Comparison of ENCODE assay signal across 16 mouse cellular contexts in genomic region chr4:115545101-115545500, GRCm38 (mm10). TPM values are rescaled to one million over a fixed set of nuclear protein-coding genes. Genes with fewer than 3 reads are reported as not detected.
DNase-seq lines count a peak whose midpoint lies in the region.
"Had no signal": no experiment of that assay in that cellular context is flagged by ENCODE, and none has a peak within 500 bp of the region (broad histone marks: within the 10 kb centered on the region; RNA-seq: fewer than 3 reads in every experiment).

No protein-coding gene starts in this region.

- peak; percentile 18 to 21 for DNase-seq in heart, adult 18-20 months
- no peak for DNase-seq in heart, adult 8-10 months (ENCODE audit: low spot score)
- peak; percentile 32 for DNase-seq in retina, postnatal 1 day
- no peak for DNase-seq in retina, embryonic 14.5 days (ENCODE audit: low spot score)
- DNase-seq in layer of hippocampus, postnatal 36 days, result no peak
- DNase-seq: adrenal gland, adult 2 months; adrenal gland, postnatal 10 days; adrenal gland, postnatal 25 days; cerebellum, adult 11-12 months; cerebellum, adult 2 months; cerebellum, adult 9-10 months; cerebellum, postnatal 10 days; cerebellum, postnatal 25 days; forebrain, postnatal 0 days had no signal

RNA-seq across cellular contexts. Expression of gene Cyp4a31, which starts 18.3 kb away (rescaled TPM):
- total RNA-seq in heart, adult 18-20 months (2021), result not detected
- total RNA-seq in heart, adult 8-10 months (2022), result not detected
- total RNA-seq in layer of hippocampus, postnatal 36 days (2021), result not detected
- total RNA-seq: adrenal gland, adult 2 months; adrenal gland, postnatal 25 days; ES-E14; forebrain, postnatal 0 days; MEL had no signal

RNA-seq across cellular contexts. Expression of gene Cyp4a10, which starts 27.0 kb away (rescaled TPM):
- not detected for total RNA-seq in heart, adult 18-20 months (2021)
- under 1 TPM in 3 of 4 experiments, not detected in 1; 0.12 to 0.22 (median 0.19) TPM for total RNA-seq in heart, adult 8-10 months (2022)
- not detected for total RNA-seq in layer of hippocampus, postnatal 36 days (2021)
- total RNA-seq: adrenal gland, postnatal 25 days; forebrain, postnatal 0 days; MEL had no signal

RNA-seq across cellular contexts. Expression of gene Cyp4a14, which starts 49.2 kb away (rescaled TPM):
- total RNA-seq in heart, adult 18-20 months (2021), result not detected
- not detected for total RNA-seq in heart, adult 8-10 months (2022)
- not detected for total RNA-seq in layer of hippocampus, postnatal 36 days (2021)
- total RNA-seq: adrenal gland, postnatal 25 days; ES-E14; forebrain, postnatal 0 days; MEL had no signal

RNA-seq across cellular contexts. Expression of gene Cyp4a32, which starts 55.7 kb away (rescaled TPM):
- total RNA-seq in heart, adult 18-20 months (2021), result not detected
- not detected for total RNA-seq in heart, adult 8-10 months (2022)
- not detected for total RNA-seq in layer of hippocampus, postnatal 36 days (2021)
- total RNA-seq: adrenal gland, postnatal 25 days; ES-E14; forebrain, postnatal 0 days; MEL had no signal

Comparison
In these comparisons a context has a peak if more than half of its experiments do, and no peak if none do; other contexts are left out.
1. DNase-seq: peak in heart, adult 18-20 months (2 of 2) and retina, postnatal 1 day (single experiment); none in heart, adult 8-10 months (single experiment), retina, embryonic 14.5 days (single experiment) and layer of hippocampus, postnatal 36 days (0 of 2).